8 mouse cellular contexts compared by ENCODE assay signal in genomic region chr2:30495909-30496861, GRCm38 (mm10). TPM values are rescaled to one million over a fixed set of nuclear protein-coding genes. Genes with fewer than 3 reads are reported as not detected.
DNase-seq lines count a peak whose midpoint lies in the region; ATAC-seq and TF ChIP-seq lines count a peak whose summit lies in the region.

No protein-coding gene starts in this region.

- TF ChIP-seq EP300 in liver, embryonic 14.5 days (IDR thresholded peaks at IDR 0.05; ENCODE audit: low read depth): no peak
- TF ChIP-seq EP300 in stomach, postnatal 0 days (optimal IDR thresholded peaks at IDR 0.05): no peak

- peak; percentile 70 to 71 for DNase-seq in B cell, adult 2 months
- DNase-seq in brain, embryonic 14.5 days (ENCODE audit: low read depth): peak; percentile 89
- peak; percentile 71 to 79 for DNase-seq in heart, postnatal 10 days
- peak; percentile 78 to 86 for DNase-seq in kidney, postnatal 25 days
- DNase-seq in liver, embryonic 14.5 days (ENCODE audit: low read depth in 3 of 3, low spot score in 3 of 3): peak in 1 of 3 experiments; percentile 16
- DNase-seq in natural killer cell, adult 2 months (ENCODE audit: low spot score in 2 of 2): peak; percentile 30 to 46
- DNase-seq in stomach, postnatal 0 days (ENCODE audit: low spot score): peak; percentile 79

- no peaks in the 10 kb centered on the region for H3K9me3 ChIP-seq in forebrain, embryonic 13.5 days (replicated peaks)
- no peaks in the 10 kb centered on the region for H3K9me3 ChIP-seq in liver, embryonic 14.5 days (ENCODE audit: control insufficient read depth, low read length)
- no peaks in the 10 kb centered on the region for H3K9me3 ChIP-seq in stomach, postnatal 0 days (ENCODE audit: control insufficient read depth, low read length)

- TF ChIP-seq POLR2A in brain, embryonic 14.5 days (IDR thresholded peaks at IDR 0.05; ENCODE audit: borderline replicate concordance, extremely low read depth, insufficient read depth, insufficient read length, poor library complexity, severe bottlenecking): no peak

- ATAC-seq in forebrain, embryonic 13.5 days: peak; percentile 96
- ATAC-seq in liver, embryonic 14.5 days (ENCODE audit: insufficient read depth): peak; percentile 79
- peak; percentile 94 for ATAC-seq in stomach, postnatal 0 days (ENCODE audit: low FRiP score, low TSS enrichment)

- peak overlapping the region; percentile 60 for H3K4me2 ChIP-seq in forebrain, embryonic 13.5 days
- H3K4me2 ChIP-seq in liver, embryonic 14.5 days (ENCODE audit: low read depth): peak overlapping the region; percentile 30; the same call in 1 of the 2 replicates
- peak overlapping the region; percentile 60 for H3K4me2 ChIP-seq in stomach, postnatal 0 days (replicated peaks; ENCODE audit: low read depth)

- TF ChIP-seq CTCF in brain, embryonic 14.5 days (IDR thresholded peaks at IDR 0.05; ENCODE audit: borderline replicate concordance, extremely low read depth, insufficient read depth, insufficient read length): no peak
- no peak for TF ChIP-seq CTCF in liver, embryonic 14.5 days (IDR thresholded peaks at IDR 0.05; ENCODE audit: low read depth)
- 0 out of 2 replicates have a peak, but pooled peaks have one; percentile 8 for TF ChIP-seq CTCF in stomach, postnatal 0 days (IDR thresholded peaks at IDR 0.05; ENCODE audit: low read depth)

- H3K4me1 ChIP-seq in forebrain, embryonic 13.5 days: peaks cover 12% of the 10 kb centered on the region
- peaks cover 0 to 2% of the 10 kb centered on the region in 2 experiments; a peak in 1 of 4 replicates for H3K4me1 ChIP-seq in liver, embryonic 14.5 days (replicated peaks; ENCODE audit: control insufficient read depth in 2 of 2, insufficient read depth in 2 of 2, low read length in 1 of 2)
- peaks cover 4% of the 10 kb centered on the region; the same call in 1 of the 2 replicates for H3K4me1 ChIP-seq in stomach, postnatal 0 days (replicated peaks; ENCODE audit: control insufficient read depth, insufficient read depth)

- no peak overlapping the region for H3K27ac ChIP-seq in forebrain, embryonic 13.5 days
- no peak overlapping the region for H3K27ac ChIP-seq in liver, embryonic 14.5 days
- no peak overlapping the region for H3K27ac ChIP-seq in stomach, postnatal 0 days (replicated peaks)

- WGBS in forebrain, embryonic 13.5 days: 24% methylated on average over 22 of the region's 22 CpGs
- WGBS in liver, embryonic 14.5 days (ENCODE audit: insufficient replicate concordance): 23% methylated on average over 22 of the region's 22 CpGs
- WGBS in stomach, postnatal 0 days: 21% methylated on average over 22 of the region's 22 CpGs

- H3K36me3 ChIP-seq in forebrain, embryonic 13.5 days (ENCODE audit: poor library complexity, severe bottlenecking): no peaks in the 10 kb centered on the region
- no peaks in the 10 kb centered on the region for H3K36me3 ChIP-seq in liver, embryonic 14.5 days (replicated peaks; ENCODE audit: control insufficient read depth, insufficient read depth, low read depth)
- no peaks in the 10 kb centered on the region for H3K36me3 ChIP-seq in stomach, postnatal 0 days (ENCODE audit: control insufficient read depth, insufficient read depth, low read length)

- H3K9ac ChIP-seq in forebrain, embryonic 13.5 days: peak overlapping the region; percentile 48
- no peak overlapping the region for H3K9ac ChIP-seq in liver, embryonic 14.5 days (replicated peaks)
- H3K9ac ChIP-seq in stomach, postnatal 0 days (ENCODE audit: low read length): peak overlapping the region; percentile 35; the same call in 1 of the 2 replicates

- peak overlapping the region; percentile 34 for H3K4me3 ChIP-seq in forebrain, embryonic 13.5 days
- no peak overlapping the region for H3K4me3 ChIP-seq in liver, embryonic 14.5 days (ENCODE audit: insufficient read depth in 1 of 2, low read depth in 2 of 2, low read length in 2 of 2)
- peak overlapping the region; percentile 29 for H3K4me3 ChIP-seq in stomach, postnatal 0 days (ENCODE audit: low read depth, low read length)

- no peaks in the 10 kb centered on the region for H3K27me3 ChIP-seq in forebrain, embryonic 13.5 days
- H3K27me3 ChIP-seq in liver, embryonic 14.5 days (ENCODE audit: control insufficient read depth, insufficient read depth, low read length): no peaks in the 10 kb centered on the region
- H3K27me3 ChIP-seq in stomach, postnatal 0 days (ENCODE audit: control insufficient read depth, insufficient read depth, low read length): no peaks in the 10 kb centered on the region

- intact Hi-C loops in heart, postnatal 10 days (cut with DNase I): loop anchor here (5.0 kb wide), 1 partner anchor 46 kb away; no protein-coding TSS in a partner anchor

RNA-seq across cellular contexts. Expression of gene Ier5l, which starts 22.2 kb away (rescaled TPM):
- polyA plus RNA-seq in brain, embryonic 14.5 days (2012; rRNA removed): 26.1 and 37.9 TPM in 2 replicates
- polyA plus RNA-seq in forebrain, embryonic 13.5 days (2015; fragmentation: Nextera tagmentation; extraction: Ambion mirVana): 1.7 and 2.6 TPM in 2 replicates
- total RNA-seq in heart, postnatal 10 days (2021): 10 to 100 TPM in 1 of 2 experiments, 1 to 10 TPM in 1; 9.5 to 12.2 TPM
- polyA plus RNA-seq in liver, embryonic 14.5 days (2012; rRNA removed): 0.86 and 0.90 TPM in 2 replicates
- 0.10 and 0.13 TPM in 2 replicates for polyA plus RNA-seq in liver, embryonic 14.5 days (2014; fragmentation: Nextera tagmentation; extraction: Ambion mirVana)
- 1.8 and 4.4 TPM in 2 replicates for polyA plus RNA-seq in stomach, postnatal 0 days (2015; fragmentation: Nextera tagmentation; extraction: Ambion mirVana)

Comparison
In these comparisons a context has a peak if more than half of its experiments do, and no peak if none do; other contexts are left out.
1. H3K4me3 ChIP-seq: peak in forebrain, embryonic 13.5 days (single experiment) and stomach, postnatal 0 days (single experiment); none in liver, embryonic 14.5 days (0 of 2).
2. Peak in every context shown above with its lines, with median percentiles within 50 percentile points of each other: ATAC-seq and H3K4me2 ChIP-seq.